Mouse (Mus musculus): ENCODE measurements at regions not wholly inside any gene's neighbourhood (a gene's known extent, or its start where the extent isn't known, plus 50 kb on each side); places are given as distances from the start of the nearest gene placed in this dataset.

- no peak for TF ChIP-seq GATA1 (IDR thresholded peaks at IDR 0.05; ENCODE audit: low read length)
- no peak for TF ChIP-seq TAL1 (IDR thresholded peaks at IDR 0.05; ENCODE audit: low read length)
Observed at GRCm38 (mm10) chr15:6067380-6067779, 232.2 kb upstream of the Dab2 start.
